Mouse (Mus musculus) kidney, adult 2 months (tissue): ENCODE results near the gene Cemip2.

Experiments
- CTCF ChIP-seq: fragments of 200-500 bp; conservative IDR thresholded peaks from 2 replicates; pipeline ENCODE4 v1.5.1; 2011; ENCODE audit warnings: low read depth, mild to moderate bottlenecking, control low read depth, low read length, moderate library complexity, mixed read lengths; ENCODE audit not compliant: insufficient read depth, insufficient read length
- POLR2A ChIP-seq: fragments of 200-500 bp; IDR thresholded peaks from one replicate; pipeline ENCODE4 v1.6.1; 2011; ENCODE audit warnings: low read depth, low read length, control low read depth

DNA sequence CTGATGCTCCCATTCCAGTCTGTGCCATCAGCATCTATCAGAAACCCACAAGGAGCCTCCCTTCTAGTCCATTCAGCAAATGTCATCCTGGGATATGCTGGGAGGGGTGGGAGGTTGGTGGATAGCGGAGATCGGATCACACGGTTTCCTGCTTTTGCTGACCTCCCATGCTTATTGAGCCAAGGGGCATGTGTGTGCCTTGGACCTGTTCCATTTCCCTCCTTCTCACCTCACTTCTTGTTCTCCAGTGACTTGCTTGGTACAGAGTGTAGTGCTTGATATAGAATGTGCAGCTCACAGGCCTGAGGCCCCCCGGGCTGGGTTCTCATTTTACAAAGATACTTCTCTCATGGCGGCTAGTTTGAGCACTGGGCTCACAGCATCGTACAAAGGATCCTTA lies 43.7 kb downstream of the Cemip2 start:
- no peak for TF ChIP-seq CTCF
- no peak for TF ChIP-seq POLR2A
